Mouse (Mus musculus) CD4-positive, CD25-positive, alpha-beta regulatory T cell, adult 2 months (primary cell): ENCODE results near the gene Cxcl16.
A peak's percentile ranks its signal among the peaks of the same experiment; 100 is the strongest.

Source experiments
- DNase-seq: peaks from one replicate; pipeline ENCODE4 v3.0.0-alpha.2; 2012; ENCODE audit warnings: low read depth, low spot score

Gene Cxcl16

GRCm38 (mm10) chr11:70459601-70460101 is at the start of gene Cxcl16:
Gene Cxcl16, minus strand, starts transcription at chr11:70459984.
- peak; percentile 32 for DNase-seq

GRCm38 (mm10) chr11:70506962-70507515 is 47.3 kb upstream of the Cxcl16 start:
- no peak for DNase-seq

GRCm38 (mm10) chr11:70506385-70506784 is 46.6 kb upstream of the Cxcl16 start:
- peak; percentile 86 for DNase-seq

- DNase-seq, result no peak
Observed at GRCm38 (mm10) chr11:70504970-70505369, 45.2 kb upstream of the Cxcl16 start, which contains the start of gene Tm4sf5. Gene Tm4sf5, plus strand, starts transcription at chr11:70505244.

GRCm38 (mm10) chr11:70502018-70502417 is 42.2 kb upstream of the Cxcl16 start:
- DNase-seq, result no peak

GRCm38 (mm10) chr11:70500476-70500812 is 40.7 kb upstream of the Cxcl16 start:
- no peak for DNase-seq

- DNase-seq, result peak; percentile 48
Observed at GRCm38 (mm10) chr11:70499566-70500475, 40.0 kb upstream of the Cxcl16 start.

- no peak for DNase-seq
Observed at GRCm38 (mm10) chr11:70489684-70490083, 29.9 kb upstream of the Cxcl16 start.

- no peak for DNase-seq
Observed at GRCm38 (mm10) chr11:70489138-70489537, 29.4 kb upstream of the Cxcl16 start.

- DNase-seq, result no peak
Observed at GRCm38 (mm10) chr11:70487816-70488215, 28.0 kb upstream of the Cxcl16 start.

- DNase-seq, result no peak
Observed at GRCm38 (mm10) chr11:70485498-70485897, 25.7 kb upstream of the Cxcl16 start.

- DNase-seq, result no peak
Observed at GRCm38 (mm10) chr11:70474872-70475534, 15.2 kb upstream of the Cxcl16 start.

- peak; percentile 39 for DNase-seq
Observed at GRCm38 (mm10) chr11:70473291-70473690, 13.5 kb upstream of the Cxcl16 start.

GRCm38 (mm10) chr11:70472716-70473115 is 12.9 kb upstream of the Cxcl16 start:
- no peak for DNase-seq

GRCm38 (mm10) chr11:70469764-70470163 is 10.0 kb upstream of the Cxcl16 start:
- DNase-seq, result no peak

- no peak for DNase-seq
Observed at GRCm38 (mm10) chr11:70467902-70468619, 8.3 kb upstream of the Cxcl16 start.

GRCm38 (mm10) chr11:70465824-70466223 is 6.0 kb upstream of the Cxcl16 start:
- no peak for DNase-seq

- DNase-seq, result no peak
Observed at GRCm38 (mm10) chr11:70465211-70465610, 5.4 kb upstream of the Cxcl16 start.

- DNase-seq, result no peak
Observed at GRCm38 (mm10) chr11:70463970-70464369, 4.2 kb upstream of the Cxcl16 start.

- no peak for DNase-seq
Observed at GRCm38 (mm10) chr11:70458688-70459600, 840 bp downstream of the Cxcl16 start, which contains the start of gene Zmynd15. Gene Zmynd15, plus strand, starts transcription at chr11:70459433.
